Mouse (Mus musculus): ENCODE data around the gene Lmntd2.

Gene Lmntd2

GRCm38 (mm10) chr7:141190220-141190619 is 23.7 kb downstream of the Lmntd2 start:
- no peak for DNase-seq (ENCODE audit: low spot score)

- no peak for DNase-seq (ENCODE audit: low spot score)
These were observed 25.1 kb downstream of the Lmntd2 start for GRCm38 (mm10) chr7:141188733-141189132.

GRCm38 (mm10) chr7:141188194-141188593 is 25.7 kb downstream of the Lmntd2 start:
- DNase-seq (ENCODE audit: low spot score): no peak

- DNase-seq (ENCODE audit: low spot score): peak; percentile 71
These were observed 37.7 kb downstream of the Lmntd2 start for GRCm38 (mm10) chr7:141176173-141176572.

- DNase-seq (ENCODE audit: low spot score): no peak
These were observed 38.8 kb downstream of the Lmntd2 start for GRCm38 (mm10) chr7:141175068-141175467.

GRCm38 (mm10) chr7:141173323-141173850 is 40.5 kb downstream of the Lmntd2 start:
- no peak for DNase-seq (ENCODE audit: low spot score)

- peak; percentile 89 for DNase-seq (ENCODE audit: low spot score)
These were observed 41.5 kb downstream of the Lmntd2 start, which contains the start of gene Rnh1 for GRCm38 (mm10) chr7:141172116-141173006. Rnh1 (minus strand) TSS chr7:141172857.

- no peak for DNase-seq (ENCODE audit: low spot score)
These were observed 44.0 kb downstream of the Lmntd2 start for GRCm38 (mm10) chr7:141169866-141170265.

- no peak for DNase-seq (ENCODE audit: low spot score)
These were observed 44.6 kb downstream of the Lmntd2 start for GRCm38 (mm10) chr7:141169300-141169699.

GRCm38 (mm10) chr7:141168518-141168953 is 45.3 kb downstream of the Lmntd2 start:
- peak; percentile 68 for DNase-seq (ENCODE audit: low spot score)

- peak; percentile 75 for DNase-seq (ENCODE audit: low spot score)
These were observed 45.9 kb downstream of the Lmntd2 start for GRCm38 (mm10) chr7:141167901-141168517.

- DNase-seq (ENCODE audit: low spot score): no peak
These were observed 49.0 kb downstream of the Lmntd2 start for GRCm38 (mm10) chr7:141164850-141165249.

- no peak for DNase-seq (ENCODE audit: low spot score)
These were observed 49.5 kb downstream of the Lmntd2 start for GRCm38 (mm10) chr7:141164397-141164796.

Data from ovary, adult 18-20 months (tissue).